Mouse (Mus musculus) small intestine, adult 2 months (tissue): ENCODE results near the gene Lsm4.

ENCODE experiments used
- CTCF ChIP-seq: fragments of 200-500 bp; IDR thresholded peaks from 2 replicates; pipeline ENCODE4 v1.5.1; 2012; ENCODE audit warnings: low read depth, mild to moderate bottlenecking, control low read depth, inconsistent platforms, low read length, moderate library complexity, mixed read lengths; ENCODE audit not compliant: insufficient replicate concordance, insufficient read length; ENCODE audit errors: extremely low read depth
- POLR2A ChIP-seq: fragments of 200-500 bp; IDR thresholded peaks from 2 replicates; pipeline ENCODE4 v1.6.1; 2012; ENCODE audit warnings: low read depth, mild to moderate bottlenecking, control low read depth, inconsistent platforms, low read length, moderate library complexity

GRCm38 (mm10) chr8:70723486-70724210 is 50.6 kb downstream of the Lsm4 start, which contains the start of gene Pde4c:
- TF ChIP-seq CTCF, result no peak
- TF ChIP-seq POLR2A, result no peak
